Mouse (Mus musculus) CD8-positive naive resting alpha-beta T cell, adult 2 months (primary cell): ENCODE results near the gene Slc37a3.

Source experiments
- DNase-seq, 2 experiments: peaks; one replicate each; pipeline ENCODE4 v3.0.0; 2022; ENCODE audit warnings: low read depth in 2 of 2, low spot score in 2 of 2

Slc37a3 gene

DNA sequence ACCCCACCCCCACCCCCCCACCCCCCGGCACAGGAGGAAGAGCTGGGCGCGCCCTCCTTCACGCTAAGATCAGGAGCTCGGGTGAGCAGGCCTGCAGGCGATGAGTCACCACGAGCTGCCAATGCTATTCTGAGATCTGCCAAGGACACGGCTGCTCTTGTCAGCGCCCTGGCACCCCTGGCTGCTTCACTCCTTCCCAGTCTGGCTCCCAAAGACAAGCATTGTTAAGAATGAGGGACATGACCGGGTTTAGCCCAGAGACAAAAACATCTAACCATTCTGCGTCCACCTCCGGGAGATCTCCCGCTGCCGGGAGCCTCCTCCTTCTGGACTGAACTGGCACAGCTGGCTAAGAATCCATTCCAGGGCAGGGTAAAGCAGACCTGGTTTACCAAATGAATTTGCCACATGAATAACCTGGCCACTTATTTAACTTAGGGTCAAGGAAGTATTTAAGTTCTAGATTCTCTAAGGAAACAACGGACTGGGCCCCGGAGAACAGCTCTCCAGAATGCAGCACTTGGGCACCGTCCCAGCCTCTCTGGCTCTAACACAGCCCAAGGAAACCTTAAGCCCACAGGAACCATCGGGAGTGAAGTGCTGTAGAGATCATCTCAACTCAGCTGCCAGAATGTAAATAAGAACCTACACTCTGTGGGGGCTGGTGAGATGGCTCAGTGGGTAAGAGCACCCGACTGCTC lies 58.3 kb downstream of the Slc37a3 start:
- DNase-seq = no peak

DNA sequence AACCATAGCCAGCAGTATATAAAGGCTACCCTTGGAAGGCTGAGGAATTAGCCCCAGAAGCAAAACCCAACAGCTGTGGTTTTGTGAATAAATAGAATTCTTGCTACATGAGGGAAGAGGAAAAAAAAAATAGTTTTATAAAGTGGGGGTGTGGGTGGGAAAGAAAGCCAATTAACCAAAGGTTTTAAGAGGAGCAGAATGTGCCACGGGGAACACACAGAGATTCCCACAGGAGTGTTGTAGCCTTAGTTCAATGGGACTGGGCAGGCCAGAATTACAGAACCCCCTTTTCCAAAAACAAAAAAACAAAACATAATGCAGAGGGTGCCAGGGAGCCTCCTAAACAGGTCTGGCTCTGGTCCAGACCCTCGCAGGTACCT lies 58.9 kb downstream of the Slc37a3 start:
- no peak for DNase-seq

DNA sequence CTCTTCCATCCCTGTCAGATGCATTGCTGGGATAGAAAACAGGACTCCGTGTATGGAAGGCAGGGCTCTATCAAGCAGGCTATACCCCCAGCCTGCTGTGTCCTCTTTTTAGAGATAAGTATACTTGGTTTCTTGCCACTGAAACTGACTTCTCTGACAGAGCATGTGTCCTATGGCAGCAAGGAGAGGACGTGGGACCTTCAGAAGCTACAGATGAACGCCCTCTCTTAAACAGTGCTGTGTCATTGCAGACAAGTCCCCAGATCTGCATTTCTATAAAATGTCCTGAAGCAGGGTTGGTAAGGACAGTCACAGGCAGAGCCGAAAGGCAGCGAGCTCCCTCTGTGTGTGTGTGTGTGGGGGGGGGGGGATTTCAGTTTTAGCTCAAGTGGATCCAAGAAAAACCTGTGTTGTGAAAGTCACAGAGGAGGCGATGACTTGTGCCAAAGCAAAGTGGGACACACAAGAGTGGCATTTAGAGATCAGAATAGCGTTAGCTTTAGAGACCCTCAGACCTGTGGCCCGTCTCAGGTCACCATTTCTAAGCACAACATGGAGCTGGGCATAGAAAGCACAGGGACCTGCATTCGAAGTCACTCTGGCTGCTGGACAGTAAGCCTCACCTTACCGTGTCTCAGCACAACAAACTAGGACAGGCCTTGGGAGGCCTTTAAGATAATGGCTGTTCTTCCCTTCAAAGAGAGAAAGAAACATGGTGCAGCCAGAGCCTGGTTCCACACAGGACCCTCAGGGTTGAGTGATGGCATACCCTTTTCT lies 59.4 kb downstream of the Slc37a3 start:
- no peak for DNase-seq

DNA sequence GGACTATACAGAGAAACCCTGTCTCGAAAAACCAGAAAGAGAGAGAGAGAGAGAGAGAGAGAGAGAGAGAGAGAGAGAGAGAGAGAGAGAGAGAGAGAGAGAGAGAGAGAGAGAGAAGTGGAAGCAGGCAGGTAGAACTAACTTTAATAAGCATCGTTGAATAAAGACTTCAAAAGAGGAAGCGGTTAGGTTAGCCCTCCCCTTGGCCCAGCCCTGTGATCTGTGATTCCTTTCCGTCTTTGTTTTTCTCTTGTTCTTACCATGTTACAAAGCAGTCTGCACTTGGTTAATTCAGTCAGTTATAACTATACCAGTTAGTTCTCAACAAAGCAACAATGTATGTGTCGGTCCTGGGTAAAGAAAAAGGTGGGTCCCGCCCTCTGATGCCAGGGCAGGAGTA lies 61.4 kb downstream of the Slc37a3 start:
- peak; percentile 57 to 71 for DNase-seq

DNA sequence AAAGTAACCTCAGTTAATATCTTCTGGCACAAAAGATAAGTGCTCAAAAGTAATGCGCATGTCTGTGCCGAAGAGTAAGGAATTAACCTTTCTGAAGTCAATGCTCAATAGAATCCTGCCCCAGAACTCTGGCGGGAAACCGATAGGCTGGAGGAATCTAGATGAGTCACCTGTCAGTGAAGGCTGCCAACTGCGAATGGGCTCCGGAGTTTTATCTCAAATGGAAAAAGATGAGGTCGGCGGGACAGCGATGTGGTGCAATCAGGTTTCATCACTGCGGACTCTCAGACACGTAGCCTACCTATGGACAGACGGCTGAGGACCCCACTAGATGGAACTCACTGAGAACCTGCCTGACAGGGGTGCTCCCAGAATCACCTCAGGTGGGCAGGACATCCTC lies 63.0 kb downstream of the Slc37a3 start:
- DNase-seq = no peak

DNA sequence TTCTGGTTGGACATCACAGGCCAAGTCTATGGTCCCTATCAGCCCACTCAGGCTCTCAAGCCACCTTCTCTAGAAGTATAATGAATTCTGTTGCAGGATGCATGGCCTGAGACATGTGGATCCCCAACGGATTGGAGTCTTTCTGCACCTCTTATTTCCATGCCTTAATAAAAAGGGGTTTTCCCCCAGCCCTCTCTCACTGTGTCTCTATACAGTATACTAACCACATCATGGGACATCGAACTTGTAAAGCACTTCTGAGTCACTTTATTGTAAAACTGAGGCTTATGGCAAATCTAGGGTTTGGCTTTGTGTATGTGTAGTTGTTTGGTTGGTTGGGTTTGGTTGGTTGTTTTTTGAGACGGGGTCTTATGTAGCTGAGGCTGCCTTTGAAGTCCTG lies 65.7 kb downstream of the Slc37a3 start:
- no peak for DNase-seq

DNA sequence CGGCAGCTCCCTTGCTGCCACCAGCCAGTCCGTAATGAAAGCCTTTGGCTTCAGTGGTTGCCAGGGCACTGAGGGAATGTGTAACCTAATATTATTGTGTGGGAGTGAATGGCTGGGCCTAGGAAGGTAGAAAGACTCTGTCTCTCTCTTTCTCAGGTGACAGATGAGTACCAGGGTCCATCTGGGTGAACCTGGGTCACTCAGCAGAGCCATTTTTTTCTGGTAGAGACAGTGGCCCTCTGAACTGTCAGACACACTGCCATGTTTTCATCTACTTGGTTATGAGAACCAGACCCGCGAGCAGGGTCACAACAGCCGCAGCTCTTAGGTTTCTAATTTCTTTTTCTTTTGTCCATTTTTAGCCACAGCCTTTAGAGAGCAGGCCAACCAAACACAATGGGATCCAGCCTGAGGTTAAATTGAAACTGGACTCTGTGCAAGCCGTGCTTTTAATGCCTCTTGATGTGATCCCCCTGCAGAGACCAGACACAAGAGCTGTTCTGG lies 73.1 kb downstream of the Slc37a3 start:
- no peak for DNase-seq

DNA sequence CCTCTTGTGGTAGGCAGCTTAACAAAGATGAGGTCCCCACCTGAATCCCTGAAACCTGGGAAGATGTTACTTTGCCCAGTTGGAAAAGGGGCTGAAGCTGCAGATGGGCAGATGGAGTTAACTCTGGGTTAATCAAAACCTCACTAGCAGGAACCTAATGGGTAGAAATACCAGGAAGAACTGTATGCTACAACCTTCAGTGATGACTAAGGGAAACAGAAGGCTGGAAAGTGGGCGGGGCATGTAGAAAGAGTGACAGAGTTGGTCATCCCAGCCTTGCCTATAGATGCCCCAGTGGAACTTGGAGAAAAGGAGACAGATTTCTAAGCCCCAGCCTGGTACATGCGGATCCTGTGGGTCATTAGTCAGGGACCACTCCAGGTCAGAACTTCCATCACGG lies 76.0 kb downstream of the Slc37a3 start:
- DNase-seq = no peak

DNA sequence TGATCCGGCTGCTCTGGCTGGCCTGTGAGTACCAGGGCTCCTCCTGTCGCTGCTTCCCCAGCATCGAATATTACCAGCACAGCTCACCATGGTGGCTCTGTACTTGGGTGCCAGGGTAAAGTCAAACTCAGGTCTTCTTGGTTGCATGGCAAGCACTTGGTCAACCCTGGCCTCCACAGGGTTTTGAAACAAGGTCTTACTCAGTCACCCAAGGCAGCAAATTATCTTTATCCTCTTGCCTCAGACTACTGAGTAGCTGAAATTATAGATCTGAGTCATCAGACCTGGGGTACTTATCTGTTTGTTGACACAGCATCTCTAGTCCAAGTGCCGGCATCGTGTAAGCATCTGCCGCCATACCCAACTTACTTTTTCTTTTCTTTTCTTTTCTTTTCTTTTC lies 80.4 kb downstream of the Slc37a3 start:
- DNase-seq = no peak

DNA sequence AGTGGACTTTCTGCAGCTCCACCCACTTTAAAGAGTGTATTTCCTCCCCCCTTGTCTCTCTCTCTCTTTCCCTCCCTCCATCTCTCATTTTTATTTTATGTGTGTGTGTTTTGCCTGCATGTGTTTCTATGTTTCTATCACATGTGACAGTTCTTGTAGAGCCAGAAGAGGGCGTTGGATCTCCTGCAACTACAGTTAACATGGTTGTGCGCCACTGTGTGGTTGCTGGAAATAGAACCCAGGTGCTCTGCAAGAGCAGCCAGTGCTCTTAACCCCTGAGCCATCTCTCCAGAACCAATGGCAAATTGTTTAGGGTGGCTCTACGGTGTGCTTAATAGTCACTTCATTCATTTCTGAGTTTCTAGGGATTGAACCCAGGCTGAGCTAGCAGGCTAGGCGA lies 81.0 kb downstream of the Slc37a3 start:
- no peak for DNase-seq

DNA sequence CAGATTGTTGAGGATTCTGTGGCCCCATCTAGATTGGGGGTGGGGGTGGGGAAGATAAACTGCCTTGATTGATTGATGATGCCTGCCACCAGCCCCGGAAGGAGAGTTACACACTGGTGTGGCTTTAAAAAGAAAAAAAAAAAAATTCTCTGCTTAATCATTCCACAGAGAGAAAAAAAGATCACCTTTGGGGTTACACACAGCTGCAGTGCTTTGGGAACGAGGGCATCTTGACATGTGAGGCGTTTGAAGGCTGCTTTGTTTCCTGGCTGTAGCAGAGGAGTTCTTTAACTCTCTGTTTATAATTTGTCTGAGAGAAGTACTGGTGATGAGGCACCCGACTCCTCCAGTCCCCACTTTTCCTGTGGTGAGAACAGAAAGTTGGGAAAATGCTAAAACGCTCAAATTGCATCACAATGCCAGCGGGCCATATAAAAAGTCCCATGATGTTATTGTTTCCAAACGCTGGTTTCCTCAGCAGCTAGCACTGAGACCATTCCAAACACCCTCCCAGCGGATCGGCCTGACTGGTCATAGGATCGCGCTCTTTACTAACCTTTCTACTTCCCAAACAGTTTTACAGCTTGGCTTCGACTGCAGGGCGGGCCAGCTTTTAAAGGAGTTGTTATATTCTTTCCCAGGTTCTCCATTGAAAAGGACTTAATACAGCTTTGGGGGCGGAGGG lies 81.6 kb downstream of the Slc37a3 start:
- no peak for DNase-seq

DNA sequence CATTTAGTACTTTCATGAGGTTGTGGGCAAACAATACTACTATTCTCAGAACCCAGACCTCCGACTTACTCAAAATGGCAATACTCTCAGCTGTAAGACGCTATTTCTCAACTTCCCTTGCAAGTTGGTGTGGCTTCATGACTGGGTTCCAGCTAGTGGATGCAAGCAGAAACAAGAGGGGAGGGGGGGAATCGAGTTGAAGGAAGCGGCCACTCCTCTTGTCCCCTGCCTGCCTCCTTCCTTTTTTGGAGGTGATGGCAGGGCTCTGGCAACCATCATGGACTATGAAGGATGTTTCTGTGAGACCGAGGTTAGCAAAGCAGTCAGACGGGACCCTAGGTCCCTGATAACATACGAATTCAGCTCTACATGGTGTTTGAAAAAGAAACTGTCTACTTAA lies 87.8 kb downstream of the Slc37a3 start:
- DNase-seq = no peak

DNA sequence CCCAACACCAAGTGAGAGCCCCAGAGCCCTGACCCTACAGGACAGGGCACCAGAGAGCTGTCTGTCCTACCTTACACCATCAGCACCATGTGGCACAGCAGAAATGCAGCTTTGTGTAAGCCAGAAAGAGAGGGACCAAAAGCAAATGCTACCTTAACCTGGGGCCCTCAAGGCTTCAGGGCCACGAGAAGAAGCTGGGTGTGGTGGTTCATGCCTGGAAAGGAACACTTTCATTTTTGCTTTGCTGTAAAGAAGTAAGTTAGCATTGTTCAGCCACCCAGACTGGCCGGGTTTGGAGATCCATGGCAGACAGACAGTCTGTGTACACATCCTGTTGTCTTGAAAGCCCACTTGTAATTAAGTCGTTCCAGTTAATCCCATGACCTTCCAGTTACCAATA lies 89.7 kb downstream of the Slc37a3 start:
- DNase-seq = no peak

DNA sequence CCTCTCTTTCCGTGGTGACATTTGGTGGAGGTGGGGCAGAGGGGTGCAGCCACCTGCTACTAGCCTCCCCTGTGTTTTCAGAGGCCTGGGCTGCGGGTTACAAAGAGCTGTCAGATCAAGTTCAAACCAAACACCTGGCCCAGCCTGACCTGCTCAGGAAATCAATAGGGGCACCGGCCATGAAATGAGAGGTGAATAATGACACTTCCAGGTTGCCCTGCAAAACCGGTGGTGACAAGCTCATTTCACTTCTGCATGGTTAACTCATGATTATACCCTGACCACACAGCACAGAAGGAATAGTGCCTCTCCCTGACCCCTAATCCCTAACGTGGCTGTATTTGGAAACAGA lies 90.8 kb downstream of the Slc37a3 start:
- peak in 1 of 2 experiments; percentile 11 for DNase-seq

DNA sequence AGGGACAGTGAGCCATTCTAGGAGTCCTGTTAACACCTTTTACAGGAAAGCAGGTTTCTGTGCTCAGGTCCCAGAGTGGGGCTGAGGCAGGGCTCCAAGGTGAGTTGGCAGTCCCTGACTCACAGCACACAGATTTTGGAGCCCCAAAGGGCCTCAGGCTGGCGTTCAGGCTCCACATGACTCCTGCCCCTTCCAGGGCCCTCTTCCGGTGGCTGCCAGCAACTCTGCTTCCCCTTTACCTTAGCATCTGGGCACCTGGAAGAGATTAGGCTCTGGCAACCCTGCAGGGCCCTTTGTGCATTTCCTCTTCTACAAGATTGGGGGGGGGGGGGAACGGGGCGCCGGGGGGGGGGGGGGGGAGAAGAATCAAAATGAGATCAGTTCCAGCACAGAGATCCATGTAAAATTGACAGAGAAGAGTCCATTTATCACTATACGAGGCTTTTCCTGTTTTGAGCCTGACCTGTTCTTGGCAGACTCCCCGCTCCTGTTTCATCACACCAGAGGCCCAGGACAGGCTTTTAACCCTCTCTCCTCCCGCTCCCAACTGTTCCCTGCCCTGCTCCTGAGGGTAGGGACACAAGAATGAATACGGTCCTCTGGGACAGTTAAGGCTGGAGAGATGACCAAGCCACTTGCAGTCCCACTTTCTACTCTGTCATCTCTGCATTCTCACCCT lies 91.3 kb downstream of the Slc37a3 start:
- DNase-seq = no peak

DNA sequence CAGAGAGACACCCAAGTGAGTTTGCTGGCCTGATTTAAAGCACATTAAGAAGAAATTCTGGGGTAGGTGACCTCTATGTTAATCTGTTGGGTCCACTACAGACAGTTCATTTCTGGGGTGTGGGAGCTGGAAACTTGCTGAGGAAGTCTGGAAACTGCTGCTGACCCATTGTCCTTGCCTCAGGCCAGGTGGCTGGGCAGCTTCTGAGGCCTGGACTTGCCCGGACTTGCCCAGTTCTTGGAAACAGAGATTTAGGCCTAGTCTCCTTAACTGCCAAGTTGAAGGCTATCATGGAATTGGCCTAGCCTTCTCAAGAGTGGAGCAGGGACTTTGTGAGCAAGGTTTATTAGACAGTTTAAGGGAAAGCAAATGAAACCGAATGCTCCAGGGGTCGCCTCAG lies 92.6 kb downstream of the Slc37a3 start:
- no peak for DNase-seq
